Mouse (Mus musculus) CH12.LX (cell line): ENCODE measurements at regions not wholly inside any gene's neighbourhood (a gene's known extent, or its start where the extent isn't known, plus 50 kb on each side); places are given as distances from the start of the nearest gene placed in this dataset.

ENCODE experiments used
- DNase-seq: peaks from one replicate; pipeline ENCODE4 v3.0.0-alpha.2; 2013; ENCODE audit errors: extremely low read depth
- H3K27ac ChIP-seq: 2 replicates; pipeline ENCODE4 v1.5.1; 2012; ENCODE audit warnings: low read depth, mild to moderate bottlenecking, control low read depth, moderate library complexity; ENCODE audit not compliant: insufficient read depth
- H3K27me3 ChIP-seq: replicated peaks from 2 replicates; pipeline ENCODE3; 2012; ENCODE audit warnings: inconsistent platforms
- H3K36me3 ChIP-seq, 2 experiments: replicated peaks in 1 of 2; 2 replicates each; pipeline versions ENCODE3 to v1.6.1; 2012; ENCODE audit warnings: inconsistent platforms in 1 of 2, low read length in 1 of 2, mild to moderate bottlenecking in 1 of 2, mixed read lengths in 1 of 2, moderate library complexity in 1 of 2; ENCODE audit not compliant: control insufficient read depth in 1 of 2, insufficient read depth in 1 of 2
- H3K4me1 ChIP-seq, 2 experiments: 2 replicates each; pipeline ENCODE4 v1.6.1; 2012; ENCODE audit warnings: inconsistent platforms in 1 of 2, moderate library complexity in 1 of 2; ENCODE audit not compliant: insufficient read depth in 2 of 2, control insufficient read depth in 1 of 2
- H3K4me2 ChIP-seq: 2 replicates; pipeline ENCODE4 v1.6.1; 2012; ENCODE audit warnings: low read depth, mild to moderate bottlenecking, control low read depth; ENCODE audit not compliant: poor library complexity, insufficient read depth, severe bottlenecking
- H3K4me3 ChIP-seq, 3 experiments: fragments of 150-350 bp in 1 of 3; sonication (generic) in 1 of 3; replicated peaks in 1 of 3; 2 replicates each; pipeline versions ENCODE3 to v1.5.1; 2011 to 2012; ENCODE audit warnings: low read depth in 2 of 3, low read length in 2 of 3, mild to moderate bottlenecking in 2 of 3, moderate library complexity in 2 of 3, control low read depth in 1 of 3, improper control_type of control experiment in 1 of 3, inconsistent platforms in 1 of 3, mixed read lengths in 1 of 3; ENCODE audit not compliant: poor library complexity in 1 of 3
- H3K79me2 ChIP-seq: replicated peaks from 2 replicates; pipeline ENCODE4 v1.6.1; 2012; ENCODE audit warnings: mild to moderate bottlenecking, moderate library complexity; ENCODE audit not compliant: control insufficient read depth, poor library complexity, insufficient read depth, severe bottlenecking; ENCODE audit errors: extremely low read depth
- H3K9ac ChIP-seq: 2 replicates; pipeline ENCODE4 v1.6.1; 2012; ENCODE audit warnings: low read depth, mild to moderate bottlenecking, control low read depth, moderate library complexity; ENCODE audit not compliant: insufficient read depth
- H3K9me3 ChIP-seq: replicated peaks from 2 replicates; pipeline ENCODE3; 2012; ENCODE audit warnings: low read length, inconsistent platforms, mixed read lengths
- CHD1 ChIP-seq: IDR thresholded peaks from 2 replicates; pipeline ENCODE4 v1.6.1; 2012; ENCODE audit warnings: low read depth, low read length, improper control_type of control experiment, inconsistent platforms
- CHD2 ChIP-seq: IDR thresholded peaks from 2 replicates; pipeline ENCODE4 v1.6.1; 2011; ENCODE audit warnings: low read length, improper control_type of control experiment
- CTCF ChIP-seq, 2 experiments: IDR thresholded peaks in 1 of 2; conservative IDR thresholded peaks in 1 of 2; 2 replicates each; pipeline ENCODE4 v1.5.1; 2011 to 2012; ENCODE audit warnings: low read depth in 2 of 2, low read length in 2 of 2, improper control_type of control experiment in 1 of 2, inconsistent platforms in 1 of 2, mild to moderate bottlenecking in 1 of 2, moderate library complexity in 1 of 2
- ELF1 ChIP-seq: IDR thresholded peaks from 2 replicates; pipeline ENCODE4 v1.6.1; 2014; ENCODE audit warnings: low read depth, mild to moderate bottlenecking, inconsistent platforms, low read length, improper control_type of control experiment
- EP300 ChIP-seq: IDR thresholded peaks from 2 replicates; pipeline ENCODE4 v1.6.1; 2011; ENCODE audit warnings: low read length, improper control_type of control experiment
- ETS1 ChIP-seq: conservative IDR thresholded peaks from 2 replicates; pipeline ENCODE4 v1.6.1; 2012; ENCODE audit warnings: low read depth, mild to moderate bottlenecking, inconsistent platforms, low read length, improper control_type of control experiment, moderate library complexity
- HCFC1 ChIP-seq: IDR thresholded peaks from 2 replicates; pipeline ENCODE4 v1.6.1; 2012; ENCODE audit warnings: low read depth, mild to moderate bottlenecking, inconsistent platforms, low read length, improper control_type of control experiment
- IRF4 ChIP-seq: IDR thresholded peaks from 2 replicates; pipeline ENCODE4 v1.6.1; 2014; ENCODE audit warnings: low read depth, mild to moderate bottlenecking, inconsistent platforms, low read length, improper control_type of control experiment
- JUN ChIP-seq: IDR thresholded peaks from 2 replicates; pipeline ENCODE4 v1.6.1; 2011; ENCODE audit warnings: low read depth, mild to moderate bottlenecking, low read length, improper control_type of control experiment, moderate library complexity; ENCODE audit not compliant: insufficient read depth
- JUND ChIP-seq: conservative IDR thresholded peaks from 2 replicates; pipeline ENCODE4 v1.6.1; 2011; ENCODE audit warnings: low read depth, low read length, improper control_type of control experiment
- KAT2A ChIP-seq: IDR thresholded peaks from 2 replicates; pipeline ENCODE4 v1.6.1; 2012; ENCODE audit warnings: low read length, improper control_type of control experiment, inconsistent platforms; ENCODE audit not compliant: insufficient replicate concordance
- MAX ChIP-seq: IDR thresholded peaks from 2 replicates; pipeline ENCODE4 v1.6.1; 2011; ENCODE audit warnings: low read length, improper control_type of control experiment
- MAZ ChIP-seq: IDR thresholded peaks from 2 replicates; pipeline ENCODE4 v1.6.1; 2012; ENCODE audit warnings: low read depth, mild to moderate bottlenecking, inconsistent platforms, low read length, improper control_type of control experiment, moderate library complexity
- MEF2A ChIP-seq: IDR thresholded peaks from 2 replicates; pipeline ENCODE4 v1.6.1; 2014; ENCODE audit warnings: low read depth, mild to moderate bottlenecking, inconsistent platforms, low read length, improper control_type of control experiment, borderline replicate concordance
- NELFE ChIP-seq: IDR thresholded peaks from 2 replicates; pipeline ENCODE4 v1.6.1; 2011; ENCODE audit warnings: low read depth, low read length, improper control_type of control experiment
- POLR2A ChIP-seq: IDR thresholded peaks from 2 replicates; pipeline ENCODE4 v1.6.1; 2011; ENCODE audit warnings: low read depth, mild to moderate bottlenecking, improper control_type of control experiment, low read length
- RAD21 ChIP-seq: IDR thresholded peaks from 2 replicates; pipeline ENCODE4 v1.6.1; 2011; ENCODE audit warnings: low read depth, mild to moderate bottlenecking, low read length, improper control_type of control experiment, moderate library complexity
- SMC3 ChIP-seq: IDR thresholded peaks from 2 replicates; pipeline ENCODE4 v1.6.1; 2011; ENCODE audit warnings: low read depth, low read length, improper control_type of control experiment
- TBP ChIP-seq: conservative IDR thresholded peaks from 2 replicates; pipeline ENCODE4 v1.6.1; 2011; ENCODE audit warnings: low read depth, low read length, improper control_type of control experiment
- TCF12 ChIP-seq: IDR thresholded peaks from 2 replicates; pipeline ENCODE4 v1.6.1; 2014; ENCODE audit warnings: low read depth, mild to moderate bottlenecking, inconsistent platforms, low read length, improper control_type of control experiment
- UBTF ChIP-seq: IDR thresholded peaks from 2 replicates; pipeline ENCODE4 v1.6.1; 2012; ENCODE audit warnings: low read depth, mild to moderate bottlenecking, inconsistent platforms, low read length, improper control_type of control experiment, moderate library complexity
- USF1 ChIP-seq: IDR thresholded peaks from 2 replicates; pipeline ENCODE4 v1.6.1; 2014; ENCODE audit warnings: low read depth, mild to moderate bottlenecking, inconsistent platforms, low read length, improper control_type of control experiment
- ZC3H11A ChIP-seq: IDR thresholded peaks from 2 replicates; pipeline ENCODE4 v1.6.1; 2012; ENCODE audit warnings: low read depth, mild to moderate bottlenecking, inconsistent platforms, low read length, improper control_type of control experiment
- ZKSCAN1 ChIP-seq: IDR thresholded peaks from 2 replicates; pipeline ENCODE4 v1.6.1; 2012; ENCODE audit warnings: low read depth, inconsistent platforms, low read length, improper control_type of control experiment, borderline replicate concordance
- dilution Hi-C: fragments of 300-500 bp; cut with MboI; formaldehyde crosslinking; loops from 2 replicates; pipeline ENCODE4 v1.14.3; 2020; ENCODE audit warnings: low sequenced_read_pairs; ENCODE audit not compliant: extremely low pct_unique_long_range_greater_than_20kb, extremely low pct_ligation_motif_present
- in situ Hi-C: fragments of 300-500 bp; cut with MboI; formaldehyde crosslinking; loops from 3 replicates; pipeline ENCODE4 v1.14.3; 2019; ENCODE audit warnings: low sequenced_read_pairs, low pct_ligation_motif_present, low pct_unique_long_range_greater_than_20kb, mixed read lengths

DNA sequence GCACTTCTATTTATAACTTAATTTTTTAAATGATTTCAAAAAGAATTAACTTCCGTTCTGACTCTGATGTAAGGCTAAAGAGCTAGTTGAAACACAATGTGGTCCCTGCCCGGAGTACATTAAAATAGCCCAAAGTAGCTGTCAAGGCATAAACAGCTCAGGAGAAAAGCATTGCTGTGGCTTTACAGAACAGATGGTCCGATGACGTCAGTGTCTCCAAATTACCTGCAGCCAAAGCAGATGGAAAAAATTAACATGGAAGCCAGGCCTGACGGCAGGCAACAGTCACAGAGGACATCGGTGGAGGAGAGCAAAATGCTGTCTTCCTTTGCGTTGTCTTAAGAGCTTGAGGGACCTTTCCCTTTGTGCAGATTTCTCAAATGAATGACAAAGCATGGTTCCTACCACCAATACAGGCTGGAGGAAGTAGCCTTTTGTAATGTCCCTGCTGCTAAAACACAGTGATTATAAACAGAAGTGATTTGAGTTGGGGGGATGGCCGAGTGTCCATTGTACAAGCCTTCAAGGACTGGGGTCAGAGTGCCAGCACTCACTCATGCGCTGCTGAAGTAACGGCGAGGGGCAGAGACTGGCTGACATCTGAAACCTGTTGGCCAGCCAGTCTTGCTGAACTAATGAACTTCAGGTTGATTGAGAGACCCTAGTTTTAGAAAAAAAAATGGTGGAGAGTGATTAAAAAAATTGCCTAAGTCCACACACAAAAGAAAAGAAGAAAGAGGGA, 101.8 kb upstream of the Plcl2 start:
- Histone ChIP-seq H3K27ac (no peak overlapping the region), H3K9ac (no peak overlapping the region), H3K9me3 (no peaks in the 10 kb centered on the region), H3K4me1 (peaks cover 3 to 12% of the 10 kb centered on the region in 2 experiments; a peak in 3 of 4 replicates), H3K4me2 (no peak overlapping the region), H3K36me3 (no peaks in the 10 kb centered on the region), H3K4me3 (no peak overlapping the region), H3K79me2 (no peaks in the 10 kb centered on the region), H3K27me3 (no peaks in the 10 kb centered on the region)
- peak; percentile 67 for DNase-seq
- in situ Hi-C loops = no loop called here
- no peak for TF ChIP-seq SMC3
- no peak for TF ChIP-seq CHD1
- peak; percentile 87 for TF ChIP-seq JUN
- no peak for TF ChIP-seq TBP
- no peak for TF ChIP-seq MAZ
- TF ChIP-seq ELF1 = no peak
- no peak for TF ChIP-seq ZKSCAN1
- TF ChIP-seq EP300 = peak; percentile 78
- TF ChIP-seq MAX = no peak
- TF ChIP-seq USF1 = no peak
- peak; percentile 83 for TF ChIP-seq JUND
- no peak for TF ChIP-seq ZC3H11A
- no peak for TF ChIP-seq RAD21
- TF ChIP-seq TCF12 = peak; percentile 36; the same call in 1 of the 2 replicates
- no peak for TF ChIP-seq CHD2
- peak; percentile 90 for TF ChIP-seq MEF2A
- TF ChIP-seq KAT2A = no peak
- TF ChIP-seq POLR2A = no peak
- no peak for TF ChIP-seq UBTF
- TF ChIP-seq HCFC1 = no peak
- TF ChIP-seq IRF4 = no peak; the same call in 1 of the 2 replicates
- no peak for TF ChIP-seq CTCF (conservative IDR thresholded peaks at IDR 0.05 in 1 of 2, IDR thresholded peaks at IDR 0.05 in 1 of 2; ENCODE audit: low read depth in 2 of 2, low read length in 2 of 2)
- peak; percentile 83 for TF ChIP-seq ETS1
- TF ChIP-seq NELFE = no peak
- dilution Hi-C loops = no loop called here
